Mouse (Mus musculus) lung, postnatal 0 days (tissue): ENCODE results near the gene Pip4k2a. TPM values are rescaled to one million over a fixed set of nuclear protein-coding genes. Genes with fewer than 3 reads are reported as not detected.

Source experiments
- ATAC-seq: fragments of 200-750 bp; cut with Nextera tagmentation; 2 replicates; pipeline ENCODE4 v1.8.0; 2017; ENCODE audit warnings: moderate library complexity
- DNase-seq: peaks from one replicate; pipeline ENCODE4 v3.0.0-alpha.2; 2016; ENCODE audit warnings: low spot score
- H3K27ac ChIP-seq: fragments of 300-500 bp; sonication (generic); 2 replicates; pipeline ENCODE4 v1.5.1; 2014; ENCODE audit warnings: antibody characterized with exemption, mild to moderate bottlenecking, low read length, mixed read lengths
- H3K27me3 ChIP-seq: fragments of 300-500 bp; sonication (generic); replicated peaks from 2 replicates; pipeline ENCODE4 v1.6.1; 2014; ENCODE audit warnings: low read length, mixed read lengths; ENCODE audit not compliant: insufficient read depth
- H3K36me3 ChIP-seq: fragments of 300-500 bp; sonication (generic); 2 replicates; pipeline ENCODE4 v1.6.1; 2014; ENCODE audit warnings: low read length, mixed read lengths; ENCODE audit not compliant: insufficient read depth
- H3K4me1 ChIP-seq: fragments of 300-500 bp; sonication (generic); 2 replicates; pipeline ENCODE4 v1.6.1; 2014; ENCODE audit warnings: antibody characterized with exemption, low read depth, low read length, mixed read lengths; ENCODE audit not compliant: insufficient read depth
- H3K4me2 ChIP-seq: fragments of 300-500 bp; sonication (generic); replicated peaks from 2 replicates; pipeline ENCODE4 v1.6.1; 2014; ENCODE audit warnings: low read depth, mild to moderate bottlenecking, low read length, moderate library complexity, mixed read lengths
- H3K4me3 ChIP-seq: fragments of 300-500 bp; sonication (generic); 2 replicates; pipeline ENCODE4 v1.5.1; 2014; ENCODE audit warnings: low read depth, low read length
- H3K9ac ChIP-seq: fragments of 300-500 bp; sonication (generic); replicated peaks from 2 replicates; pipeline ENCODE4 v1.6.1; 2014; ENCODE audit warnings: low read depth, mild to moderate bottlenecking
- H3K9me3 ChIP-seq: fragments of 300-500 bp; sonication (generic); 2 replicates; pipeline ENCODE4 v1.6.1; 2016; ENCODE audit warnings: low read length, mixed read lengths
- CTCF ChIP-seq: IDR thresholded peaks from 2 replicates; pipeline ENCODE4 v1.5.1; 2016; ENCODE audit warnings: antibody characterized with exemption, mild to moderate bottlenecking
- EP300 ChIP-seq: IDR thresholded peaks from 2 replicates; pipeline ENCODE4 v1.6.1; 2016; ENCODE audit warnings: antibody characterized with exemption, mild to moderate bottlenecking, control low read depth
- WGBS: fragments of 180-500 bp; shearing (Covaris S2); extraction: QIAGEN DNeasy Blood & Tissue Kit; methylation state at CpG from one replicate; pipeline ENCODE4 v1.1.7; 2014; 5-methylcytosine and 5-hydroxymethylcytosine counted together
- polyA plus RNA-seq: library from polyadenylated mRNA; unstranded; fragments of >200 nt; fragmentation: Nextera tagmentation; extraction: Ambion mirVana; gene quantifications from 2 replicates; pipeline ENCODE4 v1.2.1, GENCODE M21; 2015

Pip4k2a gene
- polyA plus RNA-seq, 1 experiment from 2014 or later = 5.0 TPM

DNA sequence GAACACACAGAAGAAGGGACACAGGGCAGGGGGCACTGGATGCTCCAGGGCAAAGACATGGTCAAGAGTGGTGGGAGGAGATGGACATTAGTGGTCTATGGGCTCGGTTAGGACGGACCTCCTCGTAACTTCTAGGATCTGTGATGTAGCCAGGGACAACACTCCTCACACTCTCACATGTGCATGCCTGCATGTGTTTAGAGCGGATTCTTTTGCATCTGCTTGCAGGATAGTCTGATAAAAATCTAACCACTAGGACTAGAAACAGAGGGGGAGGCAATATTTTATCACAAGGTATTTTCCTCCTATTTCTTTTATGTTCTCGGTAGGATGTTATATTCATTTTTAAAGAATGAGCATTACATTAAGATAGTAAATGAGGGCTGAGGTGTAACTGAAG is 38.4 kb downstream of the Pip4k2a start:
- Histone ChIP-seq H3K36me3 (no peaks in the 10 kb centered on the region), H3K4me1 (no peaks in the 10 kb centered on the region), H3K9ac (no peak overlapping the region), H3K4me2 (no peak overlapping the region), H3K4me3 (no peak overlapping the region), H3K9me3 (no peaks in the 10 kb centered on the region), H3K27ac (no peak overlapping the region), H3K27me3 (no peaks in the 10 kb centered on the region)
- DNase-seq (no peak), ATAC-seq (no peak)
- no peak for TF ChIP-seq EP300
- TF ChIP-seq CTCF = no peak
- WGBS = 92% methylated on average over 5 of the region's 5 CpGs

- no peak for DNase-seq
- TF ChIP-seq CTCF (no peak), EP300 (no peak)
- no peak for ATAC-seq
- Histone ChIP-seq H3K4me2 (no peak overlapping the region), H3K4me3 (no peak overlapping the region), H3K27me3 (no peaks in the 10 kb centered on the region), H3K9me3 (no peaks in the 10 kb centered on the region), H3K4me1 (no peaks in the 10 kb centered on the region), H3K9ac (no peak overlapping the region), H3K27ac (no peak overlapping the region), H3K36me3 (no peaks in the 10 kb centered on the region)
- 88% methylated on average over 6 of the region's 6 CpGs for WGBS
Observed at GRCm38 (mm10) chr2:18959008-18959407, 38.9 kb downstream of the Pip4k2a start.

GRCm38 (mm10) chr2:18958501-18958900 is 39.4 kb downstream of the Pip4k2a start:
- 89% methylated on average over 5 of the region's 5 CpGs for WGBS
- ATAC-seq (no peak), DNase-seq (no peak)
- no peak overlapping the region for H3K27ac ChIP-seq
- no peaks in the 10 kb centered on the region for H3K27me3 ChIP-seq
- no peaks in the 10 kb centered on the region for H3K36me3 ChIP-seq
- no peak for TF ChIP-seq CTCF
- no peak for TF ChIP-seq EP300
- H3K9me3 ChIP-seq = no peaks in the 10 kb centered on the region
- no peak overlapping the region for H3K4me3 ChIP-seq
- H3K4me1 ChIP-seq = no peaks in the 10 kb centered on the region
- H3K9ac ChIP-seq = no peak overlapping the region
- H3K4me2 ChIP-seq = no peak overlapping the region

DNA sequence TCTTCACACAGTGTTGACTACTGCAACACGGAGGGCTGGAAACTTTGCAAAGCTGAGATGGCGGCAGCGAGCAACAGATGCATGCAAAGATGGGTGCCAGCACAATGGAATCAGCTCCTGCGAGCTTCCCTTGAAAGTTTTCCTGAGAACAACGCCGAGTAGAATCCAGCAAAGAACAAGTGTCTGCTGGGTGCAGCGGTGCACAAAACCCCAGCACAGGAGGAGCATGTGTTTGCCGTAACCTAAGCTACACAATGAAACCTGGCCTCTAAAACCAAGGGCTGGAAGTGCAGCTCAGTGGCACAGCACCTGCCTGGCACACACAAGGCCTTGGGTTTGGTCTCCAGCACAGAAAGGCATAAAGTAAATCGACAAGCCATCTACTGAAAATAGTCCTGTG is 39.9 kb downstream of the Pip4k2a start:
- no peaks in the 10 kb centered on the region for H3K9me3 ChIP-seq
- H3K9ac ChIP-seq = no peak overlapping the region
- ATAC-seq (no peak), DNase-seq (no peak)
- TF ChIP-seq CTCF (no peak), EP300 (no peak)
- WGBS = 85% methylated on average over 9 of the region's 9 CpGs
- H3K27ac ChIP-seq = no peak overlapping the region
- no peak overlapping the region for H3K4me2 ChIP-seq
- H3K4me3 ChIP-seq = no peak overlapping the region
- H3K27me3 ChIP-seq = no peaks in the 10 kb centered on the region
- H3K36me3 ChIP-seq = no peaks in the 10 kb centered on the region
- no peaks in the 10 kb centered on the region for H3K4me1 ChIP-seq

DNA sequence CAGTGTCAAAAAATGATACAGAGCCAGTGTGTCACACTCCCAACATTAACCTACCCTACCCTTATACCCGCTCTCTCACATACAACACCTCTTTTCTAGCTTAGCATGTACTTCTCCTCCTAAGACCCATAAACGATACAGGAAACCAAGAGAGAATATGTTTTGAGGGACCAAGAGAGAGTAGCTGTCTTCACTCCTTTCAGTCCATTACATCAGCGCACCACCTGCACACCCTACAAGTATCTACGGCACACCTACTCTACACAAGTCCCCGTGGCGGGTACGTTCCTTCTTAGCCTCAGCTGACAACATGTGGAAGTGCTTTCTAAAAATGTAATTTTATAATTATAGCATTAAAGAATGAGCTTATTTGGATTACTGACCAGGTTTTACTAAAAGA is 40.5 kb downstream of the Pip4k2a start:
- no peak overlapping the region for H3K4me3 ChIP-seq
- H3K9me3 ChIP-seq = no peaks in the 10 kb centered on the region
- DNase-seq (no peak), ATAC-seq (no peak)
- H3K36me3 ChIP-seq = no peaks in the 10 kb centered on the region
- H3K27ac ChIP-seq = no peak overlapping the region
- H3K9ac ChIP-seq = no peak overlapping the region
- no peak overlapping the region for H3K4me2 ChIP-seq
- no peaks in the 10 kb centered on the region for H3K27me3 ChIP-seq
- no peak for TF ChIP-seq CTCF
- TF ChIP-seq EP300 = no peak
- 90% methylated on average over 7 of the region's 7 CpGs for WGBS
- H3K4me1 ChIP-seq = no peaks in the 10 kb centered on the region

DNA sequence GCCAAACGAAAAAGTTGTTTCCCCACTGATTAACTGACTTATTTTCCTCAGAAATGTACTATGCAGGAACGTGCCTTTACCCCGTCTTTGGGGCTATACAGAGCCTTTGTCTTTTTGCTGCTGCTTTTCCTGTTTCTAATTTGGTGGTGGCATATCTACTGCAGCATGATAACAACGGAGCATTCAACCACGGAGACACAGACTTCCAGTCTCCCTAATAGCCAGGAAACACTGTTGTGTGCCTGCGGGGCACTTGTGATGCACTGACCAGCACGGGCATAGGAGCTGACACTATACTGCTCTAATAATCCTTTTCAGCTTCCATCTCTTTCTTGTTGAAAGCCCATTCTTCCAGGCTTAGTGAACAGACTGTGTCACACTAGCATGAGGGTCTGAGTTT is 41.0 kb downstream of the Pip4k2a start:
- DNase-seq = no peak
- no peak; the same call in 1 of the 2 replicates for ATAC-seq
- WGBS = 66% methylated on average over 7 of the region's 7 CpGs
- no peak for TF ChIP-seq EP300
- no peak for TF ChIP-seq CTCF
- H3K4me3 ChIP-seq = no peak overlapping the region
- no peaks in the 10 kb centered on the region for H3K36me3 ChIP-seq
- no peak overlapping the region for H3K4me2 ChIP-seq
- no peaks in the 10 kb centered on the region for H3K4me1 ChIP-seq
- no peaks in the 10 kb centered on the region for H3K27me3 ChIP-seq
- no peak overlapping the region for H3K27ac ChIP-seq
- no peak overlapping the region for H3K9ac ChIP-seq
- H3K9me3 ChIP-seq = no peaks in the 10 kb centered on the region

- Histone ChIP-seq H3K36me3 (no peaks in the 10 kb centered on the region), H3K4me3 (no peak overlapping the region), H3K27ac (no peak overlapping the region), H3K9me3 (no peaks in the 10 kb centered on the region), H3K4me1 (no peaks in the 10 kb centered on the region), H3K27me3 (no peaks in the 10 kb centered on the region), H3K9ac (no peak overlapping the region), H3K4me2 (no peak overlapping the region)
- 78% methylated on average over 3 of the region's 3 CpGs for WGBS
- DNase-seq (no peak), ATAC-seq (no peak)
- TF ChIP-seq EP300 = no peak
- TF ChIP-seq CTCF = no peak
Observed at GRCm38 (mm10) chr2:18956424-18956823, 41.5 kb downstream of the Pip4k2a start.
